Mouse (Mus musculus) embryonic fibroblast, embryonic 13.5 days (primary cell): ENCODE measurements around the gene Cct4. TPM values are rescaled to one million over a fixed set of nuclear protein-coding genes. Genes with fewer than 3 reads are reported as not detected.

ENCODE experiments used
- H3K27ac ChIP-seq: 2 replicates; pipeline ENCODE4 v1.5.1; 2012; ENCODE audit warnings: low read length, control low read depth, inconsistent platforms; ENCODE audit not compliant: insufficient read depth
- H3K4me1 ChIP-seq: 2 replicates; pipeline ENCODE4 v1.6.1; 2011; ENCODE audit warnings: low read length; ENCODE audit not compliant: control insufficient read depth, insufficient read depth
- H3K4me3 ChIP-seq: 2 replicates; pipeline ENCODE4 v1.5.1; 2011; ENCODE audit warnings: mild to moderate bottlenecking, control low read depth, low read length; ENCODE audit not compliant: insufficient read depth
- CTCF ChIP-seq: IDR thresholded peaks from 2 replicates; pipeline ENCODE4 v1.5.1; 2011; ENCODE audit warnings: mild to moderate bottlenecking, control low read depth, low read length, moderate library complexity, borderline replicate concordance; ENCODE audit not compliant: insufficient read depth
- POLR2A ChIP-seq: IDR thresholded peaks from 2 replicates; pipeline ENCODE4 v1.6.1; 2011; ENCODE audit warnings: low read depth, mild to moderate bottlenecking, control low read depth, low read length, moderate library complexity
- polyA plus RNA-seq: library from polyadenylated mRNA; stranded (reverse); fragments of >200 nt; gene quantifications from 2 replicates; pipeline ENCODE4 v1.2.4, GENCODE M21; 2011; ENCODE audit warnings: low read depth; ENCODE audit not compliant: missing spikeins, insufficient read length

Cct4 gene
- polyA plus RNA-seq, 1 experiment = 422 TPM

DNA sequence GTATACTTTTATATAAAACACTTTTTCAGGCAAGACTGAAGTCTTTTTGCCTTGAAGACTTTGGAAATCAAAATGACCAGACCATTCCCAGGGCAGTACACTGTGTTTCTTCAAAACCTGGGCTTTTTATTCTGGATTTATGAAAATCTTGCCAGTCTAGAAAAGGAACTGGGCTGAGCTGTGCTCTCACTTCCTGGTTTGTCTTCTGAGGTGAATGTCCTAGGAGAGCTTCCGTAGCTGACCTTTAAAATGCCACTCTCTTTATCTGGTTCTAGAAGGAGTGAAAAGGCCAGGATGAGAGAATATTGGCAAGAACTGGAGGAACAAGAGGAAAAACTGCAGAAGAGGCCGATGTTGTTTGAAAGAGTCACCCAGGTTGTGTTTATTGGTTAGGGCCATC lies 32.8 kb downstream of the Cct4 start:
- Histone ChIP-seq H3K4me3 (no peak overlapping the region), H3K4me1 (no peaks in the 10 kb centered on the region)
- TF ChIP-seq CTCF = no peak
- no peak for TF ChIP-seq POLR2A

DNA sequence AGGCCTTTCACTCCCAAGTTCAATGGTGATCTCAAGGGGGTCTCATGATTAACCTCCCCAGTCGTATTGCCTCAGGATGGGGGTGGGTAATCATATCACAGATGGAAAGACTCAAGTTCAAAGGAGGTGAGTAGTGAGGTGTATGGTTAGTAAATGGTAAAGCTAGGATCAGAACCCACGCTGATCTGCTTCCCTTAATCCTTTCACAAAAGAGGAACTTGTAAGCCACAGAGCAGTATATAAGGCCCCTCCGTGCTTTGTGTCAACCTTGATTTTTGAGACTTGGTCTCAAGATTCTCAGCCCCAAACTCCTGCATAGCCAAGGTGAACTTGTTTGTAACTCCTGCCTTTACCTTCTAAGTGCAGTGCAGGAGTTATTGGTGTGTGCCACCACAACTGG lies 33.9 kb downstream of the Cct4 start:
- TF ChIP-seq CTCF (no peak), POLR2A (no peak)
- no peak overlapping the region for H3K4me3 ChIP-seq
- no peaks in the 10 kb centered on the region for H3K4me1 ChIP-seq
- no peak overlapping the region for H3K27ac ChIP-seq

More for the DNA sequence above, 32.8 kb downstream of the Cct4 start:
- H3K27ac ChIP-seq = no peak overlapping the region

GRCm38 (mm10) chr11:23028957-23029356 lies 38.6 kb downstream of the Cct4 start:
- no peak overlapping the region for H3K4me3 ChIP-seq
- TF ChIP-seq CTCF (no peak), POLR2A (no peak)
- no peaks in the 10 kb centered on the region for H3K4me1 ChIP-seq
- no peak overlapping the region for H3K27ac ChIP-seq

GRCm38 (mm10) chr11:23029399-23029798 lies 39.1 kb downstream of the Cct4 start:
- TF ChIP-seq CTCF (no peak), POLR2A (no peak)
- Histone ChIP-seq H3K4me3 (no peak overlapping the region), H3K27ac (no peak overlapping the region), H3K4me1 (no peaks in the 10 kb centered on the region)

- Histone ChIP-seq H3K4me1 (no peaks in the 10 kb centered on the region), H3K4me3 (no peak overlapping the region), H3K27ac (no peak overlapping the region)
- TF ChIP-seq POLR2A = no peak
- TF ChIP-seq CTCF = no peak
Measured at GRCm38 (mm10) chr11:23047252-23047651, 56.9 kb downstream of the Cct4 start.

DNA sequence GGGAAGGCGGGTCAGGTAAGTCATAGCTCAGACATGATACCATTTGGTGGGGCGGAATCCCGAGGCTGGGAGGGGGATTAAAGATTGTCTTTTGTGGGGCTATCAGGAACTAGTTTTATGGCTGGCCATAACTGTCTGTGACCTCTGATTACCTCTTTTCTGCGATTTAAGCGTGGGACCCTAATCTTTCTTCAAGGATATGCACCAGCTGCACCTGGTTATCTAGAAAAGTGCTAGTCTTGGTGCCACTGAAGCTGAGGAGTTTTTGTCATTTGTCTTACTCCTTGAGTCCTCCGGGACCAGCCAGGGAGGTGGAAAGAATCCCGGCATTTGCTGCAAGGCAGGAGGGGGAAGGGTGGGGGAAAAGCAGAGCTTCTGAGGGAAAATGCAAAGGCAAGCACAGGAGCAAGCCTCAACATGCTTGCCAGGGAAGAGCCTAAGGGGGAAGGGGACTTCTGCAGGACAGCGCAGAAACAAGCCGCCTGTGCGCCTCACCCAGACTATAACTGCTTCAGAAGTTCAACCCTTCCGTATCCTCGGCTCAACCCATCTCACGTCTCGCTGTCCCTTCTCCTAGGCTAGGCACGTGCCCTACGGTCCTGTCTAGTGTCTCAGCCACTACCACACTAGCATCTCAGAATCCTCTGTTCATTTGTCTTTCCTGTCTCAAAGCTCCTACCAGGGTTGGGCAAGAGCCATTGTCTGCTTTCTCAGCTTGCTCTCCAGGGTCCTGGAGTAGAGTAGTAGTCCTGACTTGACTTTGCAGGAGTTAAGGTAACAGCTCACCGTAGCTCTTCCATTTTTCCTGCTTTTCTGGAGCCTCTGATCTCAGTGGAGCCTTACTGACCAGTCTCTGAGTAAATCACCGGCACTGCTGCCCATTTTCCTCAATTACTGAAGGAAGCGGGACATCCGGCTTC lies 57.6 kb downstream of the Cct4 start:
- Histone ChIP-seq H3K4me3 (no peak overlapping the region), H3K27ac (no peak overlapping the region), H3K4me1 (no peaks in the 10 kb centered on the region)
- TF ChIP-seq POLR2A (no peak), CTCF (no peak)

GRCm38 (mm10) chr11:23049642-23050041 lies 59.3 kb downstream of the Cct4 start:
- TF ChIP-seq POLR2A (no peak), CTCF (no peak)
- Histone ChIP-seq H3K4me3 (no peak overlapping the region), H3K4me1 (no peaks in the 10 kb centered on the region), H3K27ac (no peak overlapping the region)

DNA sequence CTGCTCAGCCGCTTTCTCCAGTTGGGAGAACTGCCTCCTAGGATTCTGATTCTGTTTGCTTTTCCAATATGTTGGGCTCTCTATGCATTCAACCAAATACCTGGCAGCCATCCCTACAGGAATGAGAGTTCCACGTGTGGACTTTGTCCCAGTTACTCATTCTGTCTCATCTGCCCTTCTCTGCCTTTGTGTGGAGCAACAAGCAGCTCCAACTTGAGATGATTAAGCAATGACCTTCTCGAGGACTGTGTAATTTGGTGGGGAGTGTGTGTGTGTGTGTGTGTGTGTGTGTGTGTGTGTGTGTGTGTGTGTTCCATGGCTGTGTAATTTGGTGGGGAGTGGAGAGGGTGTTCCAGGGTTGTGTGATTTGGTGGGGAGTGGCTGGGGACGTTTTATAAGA lies 62.0 kb downstream of the Cct4 start:
- no peak overlapping the region for H3K27ac ChIP-seq
- H3K4me1 ChIP-seq = no peaks in the 10 kb centered on the region
- TF ChIP-seq POLR2A = no peak
- TF ChIP-seq CTCF = no peak
- H3K4me3 ChIP-seq = no peak overlapping the region

Other genes starting within 250 kb of the Cct4 start
- gene B3gnt2, start 129.6 kb upstream of the Cct4 start, polyA plus RNA-seq = 3.8 and 10.1 TPM in 2 replicates
- 11.0 and 12.6 TPM in 2 replicates for gene Zrsr1, start 18.5 kb upstream of the Cct4 start, polyA plus RNA-seq
- gene Gm28048, start 8.4 kb upstream of the Cct4 start, polyA plus RNA-seq = 14.0 and 14.1 TPM in 2 replicates
- 88.3 and 102 TPM in 2 replicates for gene Commd1, start 8.1 kb upstream of the Cct4 start, polyA plus RNA-seq
- 3.0 and 4.2 TPM in 2 replicates for gene Fam161a, start 17.0 kb downstream of the Cct4 start, polyA plus RNA-seq